Mouse (Mus musculus): ENCODE measurements around the gene Cops8. TPM values are rescaled to one million over a fixed set of nuclear protein-coding genes. Genes with fewer than 3 reads are reported as not detected.

Gene Cops8
- polyA plus RNA-seq, 1 experiment from 2014 or later: 171 TPM

DNA sequence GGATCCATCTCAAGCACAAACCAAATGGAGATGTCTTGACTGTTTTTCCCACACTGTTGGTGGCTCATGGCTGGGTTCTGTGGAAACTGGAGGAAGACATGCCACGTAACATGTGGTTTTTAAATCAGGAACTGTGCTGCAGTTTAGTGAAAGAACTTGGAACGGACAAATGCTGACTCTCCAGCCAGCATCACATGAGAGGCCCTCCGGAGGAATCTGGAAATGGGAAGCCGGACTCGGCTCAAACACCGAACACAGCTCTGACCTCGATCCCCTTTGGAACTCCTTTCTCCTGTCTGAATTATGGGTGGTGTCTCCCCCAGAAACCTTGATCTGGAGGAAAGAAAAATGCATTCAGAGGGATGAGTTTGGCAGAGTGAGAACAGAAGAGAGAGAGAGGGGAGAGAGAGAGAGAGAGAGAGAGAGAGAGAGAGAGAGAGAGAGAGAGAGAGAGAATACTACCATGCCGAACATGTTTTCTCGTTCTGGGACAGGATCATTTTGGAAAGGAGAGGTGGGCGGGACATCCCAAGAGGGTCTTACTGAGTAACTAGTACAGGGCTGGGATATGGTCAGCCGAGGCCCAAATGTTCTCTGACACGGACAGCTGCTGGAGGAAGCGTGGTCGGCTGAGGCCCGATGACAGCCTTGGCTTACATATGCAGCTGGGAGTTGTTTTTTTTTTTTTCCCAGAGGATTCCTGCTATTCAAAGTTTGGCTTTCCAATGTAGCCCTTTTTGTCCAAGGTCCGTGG is 53.9 kb downstream of the Cops8 start:
- H3K36me3 ChIP-seq: no peaks in the 10 kb centered on the region
- WGBS: 80% methylated on average over 16 of the region's 16 CpGs
- no peaks in the 10 kb centered on the region for H3K9me3 ChIP-seq
- H3K27me3 ChIP-seq (replicated peaks): no peaks in the 10 kb centered on the region
- H3K4me2 ChIP-seq (replicated peaks): no peak overlapping the region
- ATAC-seq (ENCODE audit: low FRiP score, low read depth): no peak
- H3K4me3 ChIP-seq: no peak overlapping the region
- H3K9ac ChIP-seq: no peak overlapping the region
- H3K4me1 ChIP-seq: no peaks in the 10 kb centered on the region
- no peak overlapping the region for H3K27ac ChIP-seq

DNA sequence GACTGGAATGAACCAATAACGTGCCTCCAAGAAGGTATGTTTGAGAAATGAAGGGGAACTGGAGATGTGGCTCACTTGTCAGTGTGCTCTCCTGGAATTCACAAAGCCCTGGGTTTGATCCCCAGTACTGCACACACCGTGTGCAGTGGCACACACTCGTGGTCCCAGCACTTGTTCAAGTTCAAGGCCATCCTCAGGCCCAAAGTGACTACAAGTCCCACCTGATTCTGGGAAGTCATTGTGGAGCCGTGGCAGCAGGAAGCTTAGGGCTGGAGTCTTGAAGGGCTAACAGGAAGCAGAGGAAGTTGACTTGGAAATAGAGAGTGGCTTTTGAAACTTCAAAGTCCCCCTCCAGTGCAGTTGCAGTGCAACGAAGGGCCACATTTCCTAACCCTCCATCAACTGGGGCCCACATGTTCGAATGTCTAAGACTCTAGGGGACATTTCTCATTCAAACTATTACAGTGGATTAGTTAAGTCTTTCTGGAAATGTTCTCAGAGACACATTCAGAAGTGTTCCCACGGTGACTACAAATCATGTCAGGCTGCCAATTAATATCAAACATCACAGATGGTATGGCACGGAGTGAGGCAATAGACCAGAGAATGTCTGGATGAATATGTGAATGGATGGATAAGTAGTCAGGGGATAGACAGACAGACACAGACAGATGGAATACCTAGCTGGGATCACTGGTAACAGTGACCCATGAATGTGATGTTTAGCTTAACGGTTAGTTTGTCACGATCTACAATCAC is 54.7 kb downstream of the Cops8 start:
- Histone ChIP-seq H3K4me3 (no peak overlapping the region), H3K27me3 (replicated peaks) (no peaks in the 10 kb centered on the region), H3K4me1 (no peaks in the 10 kb centered on the region), H3K36me3 (no peaks in the 10 kb centered on the region), H3K27ac (no peak overlapping the region), H3K9ac (no peak overlapping the region), H3K9me3 (no peaks in the 10 kb centered on the region), H3K4me2 (replicated peaks) (no peak overlapping the region)
- ATAC-seq (ENCODE audit: low FRiP score, low read depth): no peak
- 82% methylated on average over 10 of the region's 10 CpGs for WGBS

DNA sequence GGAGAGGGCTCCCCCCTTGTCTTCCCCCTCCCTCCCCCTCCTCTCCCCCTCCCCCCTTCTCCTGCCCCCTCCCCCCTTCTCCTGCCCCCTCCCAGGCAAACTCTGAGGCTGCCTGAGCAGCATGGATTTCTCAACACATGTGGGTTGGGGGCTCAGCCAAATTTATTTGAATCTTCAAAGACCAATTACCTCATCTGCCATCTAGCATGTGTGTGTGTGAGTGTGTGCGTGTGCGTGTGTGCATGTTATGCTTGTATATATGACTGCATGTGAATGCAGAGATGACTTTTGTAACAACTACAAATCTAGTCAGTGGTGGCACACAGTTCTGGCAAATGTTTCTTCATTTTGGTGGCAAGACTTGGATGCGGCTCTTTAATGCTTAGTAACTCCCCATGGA is 55.8 kb downstream of the Cops8 start:
- 86% methylated on average over 3 of the region's 3 CpGs for WGBS
- Histone ChIP-seq H3K4me1 (no peaks in the 10 kb centered on the region), H3K27ac (no peak overlapping the region), H3K9ac (no peak overlapping the region), H3K4me3 (no peak overlapping the region), H3K4me2 (replicated peaks) (no peak overlapping the region), H3K36me3 (no peaks in the 10 kb centered on the region), H3K27me3 (replicated peaks) (no peaks in the 10 kb centered on the region), H3K9me3 (no peaks in the 10 kb centered on the region)
- no peak for ATAC-seq (ENCODE audit: low FRiP score, low read depth)

DNA sequence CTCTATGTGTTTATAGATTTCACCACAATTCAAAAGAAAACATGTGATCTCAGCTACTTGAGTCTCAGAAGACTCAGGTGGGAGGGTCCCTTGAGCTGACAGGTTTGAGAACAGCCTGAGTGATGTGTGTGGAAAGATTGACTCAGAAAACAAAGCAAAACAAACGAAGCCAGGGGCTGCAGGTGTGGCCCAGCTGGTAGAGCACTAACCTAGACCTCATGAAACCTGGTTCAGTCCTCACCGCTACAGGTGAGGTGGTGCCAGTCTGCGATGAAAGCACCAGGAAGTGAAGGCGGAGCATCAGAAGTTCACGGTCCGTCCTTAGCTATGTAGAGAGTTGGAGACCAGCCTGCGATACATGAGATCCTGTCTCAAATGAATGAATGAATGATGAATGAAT is 57.4 kb downstream of the Cops8 start:
- ATAC-seq (ENCODE audit: low FRiP score, low read depth): no peak
- no peaks in the 10 kb centered on the region for H3K36me3 ChIP-seq
- WGBS: 86% methylated on average over 7 of the region's 7 CpGs
- H3K9me3 ChIP-seq: no peaks in the 10 kb centered on the region
- H3K4me3 ChIP-seq: no peak overlapping the region
- H3K27me3 ChIP-seq (replicated peaks): no peaks in the 10 kb centered on the region
- H3K27ac ChIP-seq: no peak overlapping the region
- no peak overlapping the region for H3K9ac ChIP-seq
- H3K4me2 ChIP-seq (replicated peaks): no peak overlapping the region
- H3K4me1 ChIP-seq: no peaks in the 10 kb centered on the region

DNA sequence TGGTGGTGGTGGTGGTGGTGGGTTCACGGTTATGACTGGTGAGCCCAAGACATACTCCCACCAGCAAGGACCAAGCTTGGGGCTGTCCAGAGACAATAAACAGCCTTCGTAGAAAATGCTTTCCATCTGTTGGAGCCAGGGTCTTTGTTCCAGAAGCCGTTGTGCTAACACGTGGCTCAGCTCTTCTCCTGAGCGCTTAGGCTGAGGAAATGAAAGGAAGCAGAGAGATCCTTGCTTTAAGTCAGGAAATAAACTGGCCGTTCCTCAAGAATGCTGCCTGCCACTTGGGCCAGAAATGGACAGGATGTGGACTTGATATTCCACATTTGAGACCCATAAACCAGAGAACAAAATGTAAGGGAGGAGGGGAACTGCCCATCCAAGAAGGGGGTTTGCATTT is 59.7 kb downstream of the Cops8 start:
- WGBS: 72% methylated on average over 6 of the region's 6 CpGs
- Histone ChIP-seq H3K9me3 (no peaks in the 10 kb centered on the region), H3K36me3 (no peaks in the 10 kb centered on the region), H3K27me3 (replicated peaks) (no peaks in the 10 kb centered on the region), H3K4me2 (replicated peaks) (no peak overlapping the region), H3K9ac (no peak overlapping the region), H3K27ac (no peak overlapping the region), H3K4me1 (no peaks in the 10 kb centered on the region), H3K4me3 (no peak overlapping the region)
- no peak for ATAC-seq (ENCODE audit: low FRiP score, low read depth)

Other genes starting within 250 kb of the Cops8 start
- gene Col6a3, start 241.0 kb downstream of the Cops8 start, polyA plus RNA-seq (2016; fragmentation: Nextera tagmentation; extraction: Ambion mirVana): 14.6 and 14.8 TPM in 2 replicates

Data from neural tube, embryonic 12.5 days (tissue).